Mouse (Mus musculus) regulatory T cell (primary cell): ENCODE measurements at regions not wholly inside any gene's neighbourhood (a gene's known extent, or its start where the extent isn't known, plus 50 kb on each side); places are given as distances from the start of the nearest gene placed in this dataset.

Experiments
- in situ Hi-C: fragments of 300-600 bp; cut with MboI, MseI; formaldehyde crosslinking; loops from one replicate; pipeline ENCODE4 v1.15.1; 2025; ENCODE audit warnings: high pct_unique_total_duplicates

- in situ Hi-C loops, result no loop called here
These were observed 518.3 kb upstream of the Adam5 start for GRCm38 (mm10) chr8:25342501-25342900.

- in situ Hi-C loops, result no loop called here
These were observed 517.1 kb upstream of the Adam5 start for GRCm38 (mm10) chr8:25341225-25341624.

- in situ Hi-C loops, result no loop called here
These were observed 516.6 kb upstream of the Adam5 start for GRCm38 (mm10) chr8:25340729-25341128.

- in situ Hi-C loops, result no loop called here
These were observed 508.0 kb upstream of the Adam5 start for GRCm38 (mm10) chr8:25332120-25332607.

GRCm38 (mm10) chr8:25331161-25331776 lies 507.1 kb upstream of the Adam5 start:
- in situ Hi-C loops, result no loop called here

- in situ Hi-C loops, result loop anchor here (5.0 kb wide), 1 partner anchor 82 kb away; no protein-coding TSS in a partner anchor
These were observed 505.6 kb upstream of the Adam5 start for GRCm38 (mm10) chr8:25329791-25330190.

GRCm38 (mm10) chr8:25328318-25328717 lies 504.1 kb upstream of the Adam5 start:
- in situ Hi-C loops, result loop anchor here (5.0 kb wide), 1 partner anchor 81 kb away; no protein-coding TSS in a partner anchor

- in situ Hi-C loops, result loop anchor here (5.0 kb wide), 1 partner anchor 80 kb away; no protein-coding TSS in a partner anchor
These were observed 502.8 kb upstream of the Adam5 start for GRCm38 (mm10) chr8:25326930-25327329.

DNA sequence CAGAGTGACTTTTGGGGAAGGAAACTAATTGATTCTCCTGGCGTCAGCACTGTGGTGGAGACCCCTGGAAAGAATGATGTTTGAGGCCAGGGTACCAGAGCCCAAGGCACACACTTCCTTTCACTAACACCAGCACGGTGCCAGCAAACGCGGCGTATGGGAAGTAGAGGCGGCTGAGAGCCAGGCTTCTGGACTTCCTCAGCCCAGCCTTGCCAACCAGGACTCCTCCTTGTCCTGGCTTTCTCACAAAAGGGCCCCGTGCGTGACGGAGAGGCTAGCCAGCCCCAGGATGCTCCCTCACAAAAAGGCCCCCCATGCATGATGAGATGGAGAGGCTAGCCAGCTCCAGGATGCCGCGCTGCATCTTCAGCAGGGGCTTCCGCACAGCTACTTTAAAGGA lies 502.1 kb upstream of the Adam5 start:
- in situ Hi-C loops, result loop anchor here (5.0 kb wide), 1 partner anchor 79 kb away; no protein-coding TSS in a partner anchor

GRCm38 (mm10) chr8:25324731-25325130 lies 500.6 kb upstream of the Adam5 start:
- in situ Hi-C loops, result loop anchor here (5.0 kb wide), 1 partner anchor 77 kb away; no protein-coding TSS in a partner anchor

DNA sequence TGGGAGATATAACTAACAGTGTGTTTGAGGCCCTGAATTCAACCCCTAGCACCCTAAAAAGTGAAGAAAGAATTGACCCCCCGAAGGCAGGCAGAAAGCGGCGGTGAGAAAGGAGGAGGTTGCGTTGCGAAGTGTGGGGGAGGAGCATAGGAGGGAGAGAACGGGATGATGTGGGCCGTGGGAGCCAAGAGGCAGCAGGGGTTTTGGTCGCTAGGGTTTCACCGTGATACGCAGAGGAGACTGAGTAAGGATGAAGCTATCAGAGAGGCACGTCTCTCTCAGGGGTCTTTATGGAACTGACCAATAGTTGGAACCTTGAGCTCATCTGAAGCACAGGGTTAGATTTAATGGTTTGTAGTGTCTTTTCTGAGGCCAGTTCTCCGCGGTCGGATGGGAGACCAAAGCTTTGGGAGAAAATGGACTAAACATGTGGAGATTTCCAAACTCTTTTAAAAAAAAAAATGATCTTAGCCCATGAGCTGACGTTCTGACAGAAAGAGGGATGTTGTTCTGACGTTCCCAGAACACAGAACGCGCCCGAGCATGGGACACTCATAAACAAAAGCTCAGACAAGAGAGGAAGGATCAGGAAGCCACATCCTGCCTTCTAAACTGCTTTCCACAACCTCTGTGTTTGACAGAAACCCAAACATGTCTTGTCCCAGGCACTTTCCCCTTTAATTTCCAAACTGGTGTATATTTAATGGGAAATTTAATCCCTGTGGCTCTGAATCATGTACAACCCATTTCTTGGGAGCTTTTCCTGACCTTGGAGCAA lies 499.7 kb upstream of the Adam5 start:
- in situ Hi-C loops, result no loop called here

DNA sequence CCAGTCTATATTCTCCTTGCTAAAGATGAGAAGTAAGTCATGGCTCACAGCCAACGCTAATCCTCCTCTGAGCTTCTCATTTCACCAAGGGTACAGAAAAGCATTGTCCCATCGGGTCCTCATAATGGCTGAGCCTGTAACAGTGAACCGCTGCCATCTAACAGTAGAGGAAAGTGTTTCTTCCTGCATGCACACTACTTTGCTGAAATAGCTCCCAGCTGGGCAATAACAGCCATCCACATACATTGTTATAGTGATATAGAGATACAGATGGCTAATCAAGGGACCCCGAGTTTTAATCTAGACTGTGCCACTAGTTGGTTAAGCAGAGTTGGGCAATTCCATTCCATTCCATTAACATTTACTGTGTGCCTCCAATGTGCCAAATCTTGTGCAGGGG lies 492.2 kb upstream of the Adam5 start:
- in situ Hi-C loops, result no loop called here

GRCm38 (mm10) chr8:25311811-25312533 lies 487.8 kb upstream of the Adam5 start:
- in situ Hi-C loops, result no loop called here

DNA sequence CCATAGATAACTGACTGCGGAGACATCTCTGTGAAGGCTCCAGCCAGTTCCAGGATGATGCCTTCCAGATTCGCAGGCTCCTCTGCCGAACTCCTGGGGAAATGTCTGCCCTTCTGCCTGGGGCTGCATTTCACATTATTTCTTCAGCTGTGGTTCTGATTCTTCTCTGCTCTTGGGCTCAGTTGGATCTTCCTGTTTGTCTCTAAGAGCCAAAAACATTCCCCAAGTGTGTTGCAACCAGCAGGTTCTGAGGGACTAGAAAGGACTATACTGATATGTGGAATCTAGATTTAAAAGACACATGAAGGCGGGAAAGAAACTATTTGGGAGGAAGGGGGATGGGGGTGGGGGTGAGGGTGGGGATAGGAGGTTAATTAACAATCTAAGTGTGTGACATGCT lies 483.8 kb upstream of the Adam5 start:
- in situ Hi-C loops, result no loop called here

- in situ Hi-C loops, result no loop called here
These were observed 483.3 kb upstream of the Adam5 start for GRCm38 (mm10) chr8:25307511-25307910.

- in situ Hi-C loops, result no loop called here
These were observed 482.8 kb upstream of the Adam5 start for GRCm38 (mm10) chr8:25306769-25307491.
